Mouse (Mus musculus): ENCODE results near the gene Timd2. TPM values are rescaled to one million over a fixed set of nuclear protein-coding genes. Genes with fewer than 3 reads are reported as not detected.
"Not testable (repeated sequence)": the region's sequence is repeated elsewhere in the genome, so short reads cannot be mapped to it uniquely, and the experiment has no call there.

Gene Timd2
- polyA plus RNA-seq, 1 experiment from 2014 or later: 0.11 TPM

- H3K27me3 ChIP-seq: no peaks in the 10 kb centered on the region
- H3K4me1 ChIP-seq (replicated peaks): no peaks in the 10 kb centered on the region
- no peaks in the 10 kb centered on the region for H3K9me3 ChIP-seq
- WGBS: 90% methylated on average over 5 of the region's 5 CpGs
- no peak overlapping the region for H3K9ac ChIP-seq (replicated peaks)
- H3K36me3 ChIP-seq: no peaks in the 10 kb centered on the region
- no peak overlapping the region for H3K4me3 ChIP-seq (replicated peaks)
- no peak for ATAC-seq
- no peak overlapping the region for H3K27ac ChIP-seq
- H3K4me2 ChIP-seq (replicated peaks): no peak overlapping the region
These were observed 8.0 kb downstream of the Timd2 start for GRCm38 (mm10) chr11:46698830-46699229.

GRCm38 (mm10) chr11:46698278-46698655 is 8.6 kb downstream of the Timd2 start:
- Histone ChIP-seq H3K36me3 (no peaks in the 10 kb centered on the region), H3K27ac (no peak overlapping the region), H3K9me3 (no peaks in the 10 kb centered on the region), H3K4me1 (replicated peaks) (no peaks in the 10 kb centered on the region), H3K4me3 (replicated peaks) (no peak overlapping the region), H3K27me3 (no peaks in the 10 kb centered on the region), H3K4me2 (replicated peaks) (no peak overlapping the region), H3K9ac (replicated peaks) (no peak overlapping the region)
- 91% methylated on average over 6 of the region's 6 CpGs for WGBS
- ATAC-seq: no peak

- Histone ChIP-seq H3K27me3 (no peaks in the 10 kb centered on the region), H3K9ac (replicated peaks) (no peak overlapping the region)
These were observed 9.2 kb downstream of the Timd2 start for GRCm38 (mm10) chr11:46697433-46698277.

GRCm38 (mm10) chr11:46695849-46696248 is 11.0 kb downstream of the Timd2 start:
- not testable (repeated sequence) for H3K9ac ChIP-seq (replicated peaks); H3K9me3 ChIP-seq; ATAC-seq

More at GRCm38 (mm10) chr11:46697433-46698277, 9.2 kb downstream of the Timd2 start:
- 80% methylated on average over 5 of the region's 5 CpGs for WGBS
- Histone ChIP-seq H3K27ac (no peak overlapping the region), H3K4me1 (replicated peaks) (no peaks in the 10 kb centered on the region), H3K9me3 (no peaks in the 10 kb centered on the region), H3K4me2 (replicated peaks) (no peak overlapping the region), H3K4me3 (replicated peaks) (no peak overlapping the region), H3K36me3 (no peaks in the 10 kb centered on the region)
- no peak for ATAC-seq

GRCm38 (mm10) chr11:46690136-46690535 is 16.7 kb downstream of the Timd2 start:
- 91% methylated on average over 2 of the region's 2 CpGs for WGBS
- H3K9ac ChIP-seq (replicated peaks): no peak overlapping the region
- no peak for ATAC-seq

More at GRCm38 (mm10) chr11:46695849-46696248, 11.0 kb downstream of the Timd2 start:
- 78% methylated on average over 2 of the region's 2 CpGs for WGBS
- H3K4me3 ChIP-seq (replicated peaks); H3K27me3 ChIP-seq; H3K4me2 ChIP-seq (replicated peaks); H3K27ac ChIP-seq; H3K4me1 ChIP-seq (replicated peaks); H3K36me3 ChIP-seq: not testable (repeated sequence)

GRCm38 (mm10) chr11:46683723-46684122 is 23.1 kb downstream of the Timd2 start:
- H3K27ac ChIP-seq: no peak overlapping the region
- 71% methylated on average over 4 of the region's 4 CpGs for WGBS
- H3K4me1 ChIP-seq (replicated peaks): no peaks in the 10 kb centered on the region
- H3K9ac ChIP-seq (replicated peaks): no peak overlapping the region
- H3K4me3 ChIP-seq (replicated peaks): no peak overlapping the region
- no peaks in the 10 kb centered on the region for H3K36me3 ChIP-seq
- H3K4me2 ChIP-seq (replicated peaks): no peak overlapping the region
- no peaks in the 10 kb centered on the region for H3K9me3 ChIP-seq
- H3K27me3 ChIP-seq: no peaks in the 10 kb centered on the region
- no peak for ATAC-seq

More at GRCm38 (mm10) chr11:46690136-46690535, 16.7 kb downstream of the Timd2 start:
- Histone ChIP-seq H3K4me1 (replicated peaks) (no peaks in the 10 kb centered on the region), H3K27me3 (no peaks in the 10 kb centered on the region), H3K36me3 (no peaks in the 10 kb centered on the region), H3K9me3 (no peaks in the 10 kb centered on the region), H3K4me3 (replicated peaks) (no peak overlapping the region), H3K27ac (no peak overlapping the region), H3K4me2 (replicated peaks) (no peak overlapping the region)

- no peak overlapping the region for H3K4me2 ChIP-seq (replicated peaks)
- no peaks in the 10 kb centered on the region for H3K27me3 ChIP-seq
- 64% methylated on average over 1 of the region's 1 CpGs for WGBS
- no peaks in the 10 kb centered on the region for H3K9me3 ChIP-seq
- H3K36me3 ChIP-seq: no peaks in the 10 kb centered on the region
- H3K4me1 ChIP-seq (replicated peaks): no peaks in the 10 kb centered on the region
- H3K9ac ChIP-seq (replicated peaks): no peak overlapping the region
- no peak overlapping the region for H3K4me3 ChIP-seq (replicated peaks)
- ATAC-seq: no peak
- no peak overlapping the region for H3K27ac ChIP-seq
These were observed 24.0 kb downstream of the Timd2 start for GRCm38 (mm10) chr11:46682842-46683241.

GRCm38 (mm10) chr11:46667938-46668337 is 38.9 kb downstream of the Timd2 start:
- Histone ChIP-seq H3K27ac (no peak overlapping the region), H3K36me3 (no peaks in the 10 kb centered on the region), H3K9me3 (no peaks in the 10 kb centered on the region), H3K27me3 (no peaks in the 10 kb centered on the region), H3K9ac (replicated peaks) (no peak overlapping the region), H3K4me3 (replicated peaks) (no peak overlapping the region), H3K4me1 (replicated peaks) (no peaks in the 10 kb centered on the region), H3K4me2 (replicated peaks) (no peak overlapping the region)
- WGBS: 79% methylated on average over 2 of the region's 2 CpGs
- ATAC-seq: no peak

- Histone ChIP-seq H3K4me3 (replicated peaks) (no peak overlapping the region), H3K9me3 (no peaks in the 10 kb centered on the region), H3K9ac (replicated peaks) (no peak overlapping the region), H3K27me3 (no peaks in the 10 kb centered on the region), H3K4me1 (replicated peaks) (no peaks in the 10 kb centered on the region), H3K4me2 (replicated peaks) (no peak overlapping the region), H3K27ac (no peak overlapping the region), H3K36me3 (no peaks in the 10 kb centered on the region)
- 94% methylated on average over 3 of the region's 3 CpGs for WGBS
- ATAC-seq: no peak
These were observed 39.8 kb downstream of the Timd2 start for GRCm38 (mm10) chr11:46667105-46667504.

- Histone ChIP-seq H3K27me3 (no peaks in the 10 kb centered on the region), H3K9ac (replicated peaks) (no peak overlapping the region)
- peak; percentile 82 for ATAC-seq
These were observed 41.0 kb downstream of the Timd2 start for GRCm38 (mm10) chr11:46665599-46666522.

GRCm38 (mm10) chr11:46663215-46663614 is 43.6 kb downstream of the Timd2 start:
- Histone ChIP-seq H3K4me2 (replicated peaks) (no peak overlapping the region), H3K36me3 (no peaks in the 10 kb centered on the region), H3K27ac (no peak overlapping the region), H3K9me3 (no peaks in the 10 kb centered on the region), H3K4me1 (replicated peaks) (no peaks in the 10 kb centered on the region), H3K27me3 (no peaks in the 10 kb centered on the region), H3K9ac (replicated peaks) (no peak overlapping the region), H3K4me3 (replicated peaks) (no peak overlapping the region)
- 69% methylated on average over 4 of the region's 4 CpGs for WGBS
- no peak for ATAC-seq

More at GRCm38 (mm10) chr11:46665599-46666522, 41.0 kb downstream of the Timd2 start:
- Histone ChIP-seq H3K27ac (no peak overlapping the region), H3K36me3 (no peaks in the 10 kb centered on the region), H3K9me3 (no peaks in the 10 kb centered on the region), H3K4me1 (replicated peaks) (no peaks in the 10 kb centered on the region), H3K4me2 (replicated peaks) (no peak overlapping the region), H3K4me3 (replicated peaks) (no peak overlapping the region)
- WGBS: 69% methylated on average over 6 of the region's 6 CpGs

GRCm38 (mm10) chr11:46652476-46652875 is 54.4 kb downstream of the Timd2 start:
- no peak for ATAC-seq
- H3K4me2 ChIP-seq (replicated peaks): no peak overlapping the region
- no peaks in the 10 kb centered on the region for H3K36me3 ChIP-seq
- H3K27me3 ChIP-seq: no peaks in the 10 kb centered on the region
- no peaks in the 10 kb centered on the region for H3K4me1 ChIP-seq (replicated peaks)
- H3K27ac ChIP-seq: no peak overlapping the region
- H3K9ac ChIP-seq (replicated peaks): no peak overlapping the region
- H3K9me3 ChIP-seq: no peaks in the 10 kb centered on the region
- H3K4me3 ChIP-seq (replicated peaks): no peak overlapping the region
- 87% methylated on average over 3 of the region's 3 CpGs for WGBS
